Mouse (Mus musculus) megakaryocyte, embryonic 14.5 days (primary cell): Measurements from ENCODE around the gene Lrrc4b.

Experiments
- FLI1 ChIP-seq: IDR thresholded peaks from 2 replicates; pipeline ENCODE4 v1.6.1; 2012; ENCODE audit warnings: low read length, inconsistent platforms, mixed read lengths
- GATA1 ChIP-seq: IDR thresholded peaks from 3 replicates; pipeline ENCODE4 v1.6.1; 2012; ENCODE audit warnings: mixed read lengths, low read length, inconsistent platforms, borderline replicate concordance

DNA sequence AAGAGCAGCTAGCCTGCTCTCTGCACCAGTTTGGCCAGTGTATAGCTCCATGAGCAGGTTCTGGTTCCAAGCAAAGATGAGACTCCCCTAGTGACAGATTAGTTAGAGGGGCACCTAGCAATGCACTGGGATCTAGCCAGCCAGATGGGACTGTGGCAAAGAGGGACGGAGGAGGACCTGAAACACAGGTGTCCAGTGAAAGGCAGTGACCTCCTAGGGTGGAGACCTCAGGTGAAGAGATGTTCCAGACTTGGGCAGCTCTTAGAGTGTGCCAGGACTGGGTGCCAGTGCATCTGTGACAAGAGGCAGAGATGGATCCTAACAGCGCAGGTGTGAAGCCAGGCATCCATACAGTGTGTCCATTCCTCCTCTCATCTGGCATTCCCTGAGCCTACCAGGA, 10.9 kb downstream of the Lrrc4b start:
- TF ChIP-seq GATA1 (no peak), FLI1 (no peak)
